Mouse (Mus musculus) neutrophil, adult 5-6 weeks (primary cell): ENCODE results near the gene Cyp2c54. TPM values are rescaled to one million over a fixed set of nuclear protein-coding genes. Genes with fewer than 3 reads are reported as not detected.
"Not testable (repeated sequence)": the region's sequence is repeated elsewhere in the genome, so short reads cannot be mapped to it uniquely, and the experiment has no call there.

Experiments
- ATAC-seq: fragments of 151-379, 151-347 bp; 2 replicates; pipeline ENCODE4 v1.8.0; 2017; ENCODE audit warnings: mild to moderate bottlenecking, moderate TSS enrichment; ENCODE audit not compliant: insufficient number of reproducible peaks, poor library complexity, low FRiP score, severe bottlenecking; ENCODE audit errors: extremely low read depth
- total RNA-seq: library from RNA; stranded (forward); fragments of 200-1000 nt; gene quantifications from 2 replicates; pipeline ENCODE4 v1.2.3, GENCODE M21; 2017

Gene Cyp2c54
- total RNA-seq = not detected in 2 replicates

GRCm38 (mm10) chr19:40073701-40074100 lies at the start of gene Cyp2c54:
Gene Cyp2c54, minus strand, starts transcription at chr19:40073827.
- ATAC-seq = no peak

GRCm38 (mm10) chr19:40119624-40120023 lies 46.0 kb upstream of the Cyp2c54 start:
- ATAC-seq = not testable (repeated sequence)

- ATAC-seq = no peak
These were observed 17.5 kb upstream of the Cyp2c54 start for GRCm38 (mm10) chr19:40091111-40091510.

GRCm38 (mm10) chr19:40089421-40089820 lies 15.8 kb upstream of the Cyp2c54 start, which contains the start of gene Cyp2c50:
Gene Cyp2c50, plus strand, starts transcription at chr19:40089688.
- ATAC-seq = not testable (repeated sequence)

GRCm38 (mm10) chr19:40088381-40088780 lies 14.8 kb upstream of the Cyp2c54 start:
- no peak for ATAC-seq

GRCm38 (mm10) chr19:39992140-39992539 lies 81.5 kb downstream of the Cyp2c54 start, which contains the start of gene Cyp2c37:
Gene Cyp2c37, plus strand, starts transcription at chr19:39992424.
- not testable (repeated sequence) for ATAC-seq

GRCm38 (mm10) chr19:39989471-39989870 lies 84.2 kb downstream of the Cyp2c54 start:
- no peak for ATAC-seq

Other genes starting within 250 kb of the Cyp2c54 start
- gene Cyp2c69, start 187.0 kb downstream of the Cyp2c54 start, total RNA-seq = not detected in 2 replicates
- not detected in 2 replicates for gene Cyp2c37, start 81.4 kb downstream of the Cyp2c54 start, total RNA-seq
- gene Cyp2c50, start 15.9 kb upstream of the Cyp2c54 start, total RNA-seq = not detected in 2 replicates
- not detected in 2 replicates for gene Cyp2c70, start 113.5 kb upstream of the Cyp2c54 start, total RNA-seq
- gene Pdlim1, start 198.0 kb upstream of the Cyp2c54 start, total RNA-seq = 32.2 and 37.4 TPM in 2 replicates